Comparison of ENCODE assay signal across 7 mouse cellular contexts in genomic region chr11:104440521-104441474, GRCm38 (mm10). TPM values are rescaled to one million over a fixed set of nuclear protein-coding genes. Genes with fewer than 3 reads are reported as not detected.
A peak's percentile ranks its signal among the peaks of the same experiment; 100 is the strongest.
DNase-seq lines count a peak whose midpoint lies in the region; ATAC-seq and TF ChIP-seq lines count a peak whose summit lies in the region.

No protein-coding gene starts in this region.

- no peaks in the 10 kb centered on the region for H3K27me3 ChIP-seq in C2C12 (ENCODE audit: control insufficient read depth, insufficient read depth, insufficient read length)
- H3K27me3 ChIP-seq in embryonic facial prominence, embryonic 15.5 days: no peaks in the 10 kb centered on the region
- no peaks in the 10 kb centered on the region for H3K27me3 ChIP-seq in midbrain, postnatal 0 days (ENCODE audit: insufficient read depth, low read length)

- peak overlapping the region; percentile 87 for H3K4me3 ChIP-seq in C2C12 (ENCODE audit: insufficient read depth, poor library complexity, severe bottlenecking)
- H3K4me3 ChIP-seq in embryonic facial prominence, embryonic 15.5 days (replicated peaks): peak overlapping the region; percentile 91
- H3K4me3 ChIP-seq in midbrain, postnatal 0 days (ENCODE audit: low read depth, low read length): peak overlapping the region; percentile 87

- H3K27ac ChIP-seq in embryonic facial prominence, embryonic 15.5 days (replicated peaks): peak overlapping the region; percentile 100
- H3K27ac ChIP-seq in midbrain, postnatal 0 days (ENCODE audit: low read depth, low read length): peak overlapping the region; percentile 100

- under 1% methylated on average over 20 of the region's 20 CpGs for WGBS in embryonic facial prominence, embryonic 15.5 days
- WGBS in large intestine, adult 2 months: under 1% methylated on average over 20 of the region's 20 CpGs
- WGBS in midbrain, postnatal 0 days: under 1% methylated on average over 20 of the region's 20 CpGs

- H3K79me2 ChIP-seq in C2C12 (ENCODE audit: control insufficient read depth, insufficient read depth): peaks cover 89% of the 10 kb centered on the region

- no peaks in the 10 kb centered on the region for H3K36me3 ChIP-seq in C2C12 (ENCODE audit: control insufficient read depth, insufficient read depth)
- H3K36me3 ChIP-seq in embryonic facial prominence, embryonic 15.5 days: no peaks in the 10 kb centered on the region
- H3K36me3 ChIP-seq in midbrain, postnatal 0 days (ENCODE audit: insufficient read depth, low read length): no peaks in the 10 kb centered on the region

- peak overlapping the region; percentile 100 for H3ac ChIP-seq in C2C12 (ENCODE audit: control insufficient read depth, insufficient read length, low read depth)

- ATAC-seq in embryonic facial prominence, embryonic 15.5 days (ENCODE audit: insufficient number of reproducible peaks, low FRiP score, low TSS enrichment, low read depth): no peak
- no peak for ATAC-seq in midbrain, postnatal 0 days (ENCODE audit: low FRiP score)
- ATAC-seq in megakaryocyte progenitor cell, adult 5-6 weeks (replicated peaks; ENCODE audit: poor library complexity): no peak

- peak; percentile 66 for DNase-seq in 416B (ENCODE audit: low read depth)
- DNase-seq in large intestine, adult 2 months (ENCODE audit: low read depth, low spot score): peak; percentile 24
- no peak for DNase-seq in midbrain, postnatal 0 days (ENCODE audit: low spot score)
- DNase-seq in urinary bladder, postnatal 4 days (ENCODE audit: low spot score in 2 of 2): no peak

- peak overlapping the region; percentile 65 for H3K4me2 ChIP-seq in embryonic facial prominence, embryonic 15.5 days (replicated peaks)
- H3K4me2 ChIP-seq in midbrain, postnatal 0 days (ENCODE audit: low read depth, low read length, poor library complexity, severe bottlenecking): peak overlapping the region; percentile 74

- TF ChIP-seq CTCF in C2C12 (IDR thresholded peaks at IDR 0.05; ENCODE audit: control insufficient read depth, insufficient read depth, insufficient read length): no peak
- TF ChIP-seq CTCF in midbrain, postnatal 0 days (IDR thresholded peaks at IDR 0.05): no peak

- peaks cover 71% of the 10 kb centered on the region for H3K79me3 ChIP-seq in C2C12 (ENCODE audit: low read depth)

- H3K9ac ChIP-seq in embryonic facial prominence, embryonic 15.5 days: peak overlapping the region; percentile 86
- H3K9ac ChIP-seq in midbrain, postnatal 0 days (replicated peaks; ENCODE audit: low read length, poor library complexity, severe bottlenecking): peak overlapping the region; percentile 99

- H3K9me3 ChIP-seq in embryonic facial prominence, embryonic 15.5 days (replicated peaks): no peaks in the 10 kb centered on the region
- no peaks in the 10 kb centered on the region for H3K9me3 ChIP-seq in midbrain, postnatal 0 days (ENCODE audit: low read length)

- H3K4me1 ChIP-seq in embryonic facial prominence, embryonic 15.5 days: 0 out of 2 replicates have a peak, but pooled peaks cover 3% of the 10 kb centered on the region
- H3K4me1 ChIP-seq in midbrain, postnatal 0 days (ENCODE audit: insufficient read depth, low read length): no peaks in the 10 kb centered on the region

TF ChIP-seq in C2C12, 6 proteins besides CTCF, POLR2A, EP300 and RAD21:
- TF ChIP-seq FOSL1 (IDR thresholded peaks at IDR 0.05; ENCODE audit: insufficient read depth, low read length, poor library complexity, severe bottlenecking) (no peak), MYOD1 (IDR thresholded peaks at IDR 0.05; ENCODE audit: control insufficient read depth, insufficient read length, low read depth) (no peak), MYOG (IDR thresholded peaks at IDR 0.05; ENCODE audit: control insufficient read depth, extremely low read depth, insufficient read length) (no peak), CEBPB (IDR thresholded peaks at IDR 0.05; ENCODE audit: low read depth) (no peak), MAX (IDR thresholded peaks at IDR 0.05) (peak; percentile 26), USF1 (IDR thresholded peaks at IDR 0.05; ENCODE audit: low read depth) (peak; percentile 79)

RNA-seq across cellular contexts. Expression of gene Kansl1, which starts 27.9 kb away (rescaled TPM):
- 14.5 TPM for polyA plus RNA-seq in C2C12 (2012; fragmentation: generic; extraction: Trizol)
- polyA plus RNA-seq in embryonic facial prominence, embryonic 15.5 days (2015; fragmentation: Nextera tagmentation; extraction: Ambion mirVana): 23.2 and 25.5 TPM in 2 replicates
- polyA plus RNA-seq in large intestine, adult 2 months (2012; rRNA removed): 31.6 and 51.2 TPM in 2 replicates
- 82.3 and 88.9 TPM in 2 replicates for total RNA-seq in midbrain, postnatal 0 days (2014; rRNA removed)
- polyA plus RNA-seq in midbrain, postnatal 0 days (2015; fragmentation: Nextera tagmentation; extraction: Ambion mirVana): 21.1 and 22.0 TPM in 2 replicates
- total RNA-seq in megakaryocyte progenitor cell, adult 5-6 weeks (2015): 62.8 and 64.0 TPM in 2 replicates
- 29.6 and 37.2 TPM in 2 replicates for total RNA-seq in megakaryocyte progenitor cell, adult 5-6 weeks (2017)

Comparison
In these comparisons a context has a peak if more than half of its experiments do, and no peak if none do; other contexts are left out.
1. DNase-seq: peak in 416B (single experiment) and large intestine, adult 2 months (single experiment); none in midbrain, postnatal 0 days (single experiment) and urinary bladder, postnatal 4 days (0 of 2).
2. Peak in every context shown above with its lines, with median percentiles within 50 percentile points of each other: H3K4me3 ChIP-seq.